Comparison of ENCODE assay signal across 12 mouse cellular contexts in genomic region chr14:99339681-99340522, GRCm38 (mm10).
"Had no signal": no experiment of that assay in that cellular context is flagged by ENCODE, and none has a peak within 500 bp of the region (broad histone marks: within the 10 kb centered on the region; RNA-seq: fewer than 3 reads in every experiment).

No protein-coding gene starts in this region.

- H3K4me3 ChIP-seq: kidney, embryonic 15.5 days; limb, embryonic 13.5 days; megakaryocyte, embryonic 14.5 days; midbrain, embryonic 12.5 days had no signal

- ATAC-seq: lung, postnatal 0 days had no signal

- H3K9ac ChIP-seq: kidney, embryonic 15.5 days; limb, embryonic 13.5 days; liver, embryonic 14.5 days; midbrain, embryonic 12.5 days had no signal

- H3K4me1 ChIP-seq: limb, embryonic 13.5 days; megakaryocyte, embryonic 14.5 days had no signal

- H3K27ac ChIP-seq: kidney, embryonic 15.5 days; limb, embryonic 13.5 days; liver, embryonic 14.5 days; midbrain, embryonic 12.5 days had no signal

- H3K36me3 ChIP-seq: kidney, embryonic 15.5 days; limb, embryonic 13.5 days; midbrain, embryonic 12.5 days had no signal

- H3K9me3 ChIP-seq: kidney, embryonic 15.5 days; limb, embryonic 13.5 days; midbrain, embryonic 12.5 days had no signal

- H3K27me3 ChIP-seq: kidney, embryonic 15.5 days; limb, embryonic 13.5 days; megakaryocyte, embryonic 14.5 days; midbrain, embryonic 12.5 days had no signal

- DNase-seq: kidney, postnatal 14 days; left cerebral cortex, postnatal 4 days; lung, adult 18-20 months; lung, postnatal 4 days; right cerebral cortex, postnatal 14 days; thymus, postnatal 36 days had no signal

- H3K4me2 ChIP-seq: kidney, embryonic 15.5 days; limb, embryonic 13.5 days; midbrain, embryonic 12.5 days had no signal
